Mouse (Mus musculus): ENCODE results near the gene Med22. TPM values are rescaled to one million over a fixed set of nuclear protein-coding genes. Genes with fewer than 3 reads are reported as not detected.

Med22 gene
- polyA plus RNA-seq, 1 experiment: 46.5 TPM

GRCm38 (mm10) chr2:26951346-26951905 is 40.9 kb upstream of the Med22 start:
- Histone ChIP-seq H3K27me3 (ENCODE audit: control insufficient read depth, insufficient read depth, low read length) (no peaks in the 10 kb centered on the region), H3K4me1 (replicated peaks; ENCODE audit: control insufficient read depth, insufficient read depth, low read length) (peaks cover 2% of the 10 kb centered on the region; the same call in 1 of the 2 replicates), H3K27ac (ENCODE audit: control insufficient read depth, insufficient read depth, low read length) (no peak overlapping the region), H3K4me3 (ENCODE audit: control insufficient read depth, insufficient read depth, low read length) (no peak overlapping the region), H3K36me3 (ENCODE audit: control insufficient read depth, insufficient read depth, low read length) (peaks cover 35% of the 10 kb centered on the region)
- no peak for DNase-seq
- TF ChIP-seq CTCF (IDR thresholded peaks at IDR 0.05; ENCODE audit: borderline replicate concordance, control insufficient read depth, extremely low read depth, insufficient read depth, low read length, poor library complexity) (no peak), POLR2A (IDR thresholded peaks at IDR 0.05; ENCODE audit: control insufficient read depth, extremely low read depth, insufficient read depth, low read length, poor library complexity) (no peak)
- 95% methylated on average over 8 of the region's 8 CpGs for WGBS

- Histone ChIP-seq H3K4me1 (replicated peaks; ENCODE audit: control insufficient read depth, insufficient read depth, low read length) (peaks cover 2% of the 10 kb centered on the region; the same call in 1 of the 2 replicates), H3K36me3 (ENCODE audit: control insufficient read depth, insufficient read depth, low read length) (peaks cover 25% of the 10 kb centered on the region), H3K4me3 (ENCODE audit: control insufficient read depth, insufficient read depth, low read length) (no peak overlapping the region), H3K27me3 (ENCODE audit: control insufficient read depth, insufficient read depth, low read length) (no peaks in the 10 kb centered on the region), H3K27ac (ENCODE audit: control insufficient read depth, insufficient read depth, low read length) (no peak overlapping the region)
- no peak for DNase-seq
- TF ChIP-seq POLR2A (IDR thresholded peaks at IDR 0.05; ENCODE audit: control insufficient read depth, extremely low read depth, insufficient read depth, low read length, poor library complexity): no peak
- WGBS: 97% methylated on average over 2 of the region's 2 CpGs
These were observed 39.9 kb upstream of the Med22 start for GRCm38 (mm10) chr2:26950411-26950810.

- no peak for TF ChIP-seq CTCF (IDR thresholded peaks at IDR 0.05; ENCODE audit: borderline replicate concordance, control insufficient read depth, extremely low read depth, insufficient read depth, low read length, poor library complexity)
- TF ChIP-seq POLR2A (IDR thresholded peaks at IDR 0.05; ENCODE audit: control insufficient read depth, extremely low read depth, insufficient read depth, low read length, poor library complexity): no peak
- Histone ChIP-seq H3K27ac (ENCODE audit: control insufficient read depth, insufficient read depth, low read length) (no peak overlapping the region), H3K4me3 (ENCODE audit: control insufficient read depth, insufficient read depth, low read length) (no peak overlapping the region), H3K36me3 (ENCODE audit: control insufficient read depth, insufficient read depth, low read length) (no peaks in the 10 kb centered on the region), H3K4me1 (replicated peaks; ENCODE audit: control insufficient read depth, insufficient read depth, low read length) (no peaks in the 10 kb centered on the region), H3K27me3 (ENCODE audit: control insufficient read depth, insufficient read depth, low read length) (no peaks in the 10 kb centered on the region)
- DNase-seq: no peak
- 96% methylated on average over 3 of the region's 3 CpGs for WGBS
These were observed 32.8 kb upstream of the Med22 start for GRCm38 (mm10) chr2:26943253-26943652.

GRCm38 (mm10) chr2:26941539-26941938 is 31.1 kb upstream of the Med22 start:
- Histone ChIP-seq H3K27ac (ENCODE audit: control insufficient read depth, insufficient read depth, low read length) (no peak overlapping the region), H3K4me3 (ENCODE audit: control insufficient read depth, insufficient read depth, low read length) (no peak overlapping the region), H3K27me3 (ENCODE audit: control insufficient read depth, insufficient read depth, low read length) (no peaks in the 10 kb centered on the region), H3K36me3 (ENCODE audit: control insufficient read depth, insufficient read depth, low read length) (no peaks in the 10 kb centered on the region), H3K4me1 (replicated peaks; ENCODE audit: control insufficient read depth, insufficient read depth, low read length) (peaks cover 3% of the 10 kb centered on the region)
- WGBS: 48% methylated on average over 5 of the region's 5 CpGs
- DNase-seq: no peak
- TF ChIP-seq POLR2A (IDR thresholded peaks at IDR 0.05; ENCODE audit: control insufficient read depth, extremely low read depth, insufficient read depth, low read length, poor library complexity) (no peak), CTCF (IDR thresholded peaks at IDR 0.05; ENCODE audit: borderline replicate concordance, control insufficient read depth, extremely low read depth, insufficient read depth, low read length, poor library complexity) (0 out of 2 replicates have a peak, but pooled peaks have one; percentile 16)

GRCm38 (mm10) chr2:26936425-26936824 is 25.9 kb upstream of the Med22 start:
- Histone ChIP-seq H3K36me3 (ENCODE audit: control insufficient read depth, insufficient read depth, low read length) (no peaks in the 10 kb centered on the region), H3K27ac (ENCODE audit: control insufficient read depth, insufficient read depth, low read length) (peak overlapping the region; percentile 75), H3K4me3 (ENCODE audit: control insufficient read depth, insufficient read depth, low read length) (no peak overlapping the region), H3K27me3 (ENCODE audit: control insufficient read depth, insufficient read depth, low read length) (no peaks in the 10 kb centered on the region), H3K4me1 (replicated peaks; ENCODE audit: control insufficient read depth, insufficient read depth, low read length) (peaks cover 32% of the 10 kb centered on the region)
- 3% methylated on average over 1 of the region's 1 CpGs for WGBS
- peak; percentile 55 for DNase-seq
- no peak for TF ChIP-seq CTCF (IDR thresholded peaks at IDR 0.05; ENCODE audit: borderline replicate concordance, control insufficient read depth, extremely low read depth, insufficient read depth, low read length, poor library complexity)
- TF ChIP-seq POLR2A (IDR thresholded peaks at IDR 0.05; ENCODE audit: control insufficient read depth, extremely low read depth, insufficient read depth, low read length, poor library complexity): no peak

- no peaks in the 10 kb centered on the region for H3K36me3 ChIP-seq (ENCODE audit: control insufficient read depth, insufficient read depth, low read length)
- peaks cover 38% of the 10 kb centered on the region for H3K4me1 ChIP-seq (replicated peaks; ENCODE audit: control insufficient read depth, insufficient read depth, low read length)
- H3K27me3 ChIP-seq (ENCODE audit: control insufficient read depth, insufficient read depth, low read length): no peaks in the 10 kb centered on the region
- no peak overlapping the region for H3K4me3 ChIP-seq (ENCODE audit: control insufficient read depth, insufficient read depth, low read length)
- H3K27ac ChIP-seq (ENCODE audit: control insufficient read depth, insufficient read depth, low read length): peak overlapping the region; percentile 78
- no peak for TF ChIP-seq CTCF (IDR thresholded peaks at IDR 0.05; ENCODE audit: borderline replicate concordance, control insufficient read depth, extremely low read depth, insufficient read depth, low read length, poor library complexity)
- no peak for TF ChIP-seq POLR2A (IDR thresholded peaks at IDR 0.05; ENCODE audit: control insufficient read depth, extremely low read depth, insufficient read depth, low read length, poor library complexity)
- peak; percentile 43 for DNase-seq
- 12% methylated on average over 2 of the region's 2 CpGs for WGBS
These were observed 24.8 kb upstream of the Med22 start for GRCm38 (mm10) chr2:26935286-26935685.
